Mouse (Mus musculus) C2C12 (cell line): ENCODE measurements around the gene Pirt. TPM values are rescaled to one million over a fixed set of nuclear protein-coding genes. Genes with fewer than 3 reads are reported as not detected.
A peak's percentile ranks its signal among the peaks of the same experiment; 100 is the strongest.

Experiments used
- H3K27me3 ChIP-seq: one replicate; pipeline ENCODE4 v1.6.1; 2011; ENCODE audit not compliant: control insufficient read depth, insufficient read depth, insufficient read length
- H3K36me3 ChIP-seq: one replicate; pipeline ENCODE4 v1.6.1; 2011; ENCODE audit not compliant: control insufficient read depth, insufficient read depth
- H3K4me3 ChIP-seq: one replicate; pipeline ENCODE4 v1.5.1; 2011; ENCODE audit warnings: mild to moderate bottlenecking, control low read depth; ENCODE audit not compliant: poor library complexity, insufficient read depth, severe bottlenecking
- H3K79me2 ChIP-seq: one replicate; pipeline ENCODE4 v1.6.1; 2011; ENCODE audit not compliant: control insufficient read depth, insufficient read depth
- H3K79me3 ChIP-seq: one replicate; pipeline ENCODE4 v1.6.1; 2011; ENCODE audit warnings: low read depth, control low read depth
- H3ac ChIP-seq: one replicate; pipeline ENCODE3; 2011; ENCODE audit warnings: low read depth; ENCODE audit not compliant: control insufficient read depth, insufficient read length
- CEBPB ChIP-seq: IDR thresholded peaks from one replicate; pipeline ENCODE4 v1.6.1; 2011; ENCODE audit warnings: low read depth, mild to moderate bottlenecking, control low read depth, moderate library complexity
- CTCF ChIP-seq: IDR thresholded peaks from one replicate; pipeline ENCODE4 v1.5.1; 2011; ENCODE audit not compliant: control insufficient read depth, insufficient read depth, insufficient read length
- FOSL1 ChIP-seq: IDR thresholded peaks from one replicate; pipeline ENCODE4 v1.8.0; 2011; ENCODE audit warnings: mild to moderate bottlenecking, low read length; ENCODE audit not compliant: poor library complexity, insufficient read depth, severe bottlenecking
- MAX ChIP-seq: IDR thresholded peaks from one replicate; pipeline ENCODE4 v1.6.1; 2011; ENCODE audit warnings: mild to moderate bottlenecking, control low read depth
- MYOD1 ChIP-seq: IDR thresholded peaks from one replicate; pipeline ENCODE4 v1.6.1; 2011; ENCODE audit warnings: low read depth; ENCODE audit not compliant: control insufficient read depth, insufficient read length
- MYOG ChIP-seq: IDR thresholded peaks from one replicate; pipeline ENCODE4 v1.6.1; 2011; ENCODE audit not compliant: control insufficient read depth, insufficient read length; ENCODE audit errors: extremely low read depth
- USF1 ChIP-seq: IDR thresholded peaks from one replicate; pipeline ENCODE4 v1.6.1; 2011; ENCODE audit warnings: low read depth, mild to moderate bottlenecking, control low read depth, moderate library complexity
- polyA plus RNA-seq: library from polyadenylated mRNA; unstranded; fragments of >200 nt; fragmentation: generic; extraction: Trizol; gene quantifications from one replicate; pipeline ENCODE4 v1.2.1, GENCODE M21; 2012; ENCODE audit warnings: missing spikeins

The Pirt gene
- polyA plus RNA-seq, 1 experiment = not detected

- Histone ChIP-seq H3K4me3 (no peak overlapping the region), H3K27me3 (peaks cover 11% of the 10 kb centered on the region), H3ac (no peak overlapping the region), H3K79me3 (no peaks in the 10 kb centered on the region), H3K79me2 (no peaks in the 10 kb centered on the region), H3K36me3 (no peaks in the 10 kb centered on the region)
- TF ChIP-seq MYOG (no peak), CTCF (no peak), USF1 (no peak), MAX (no peak), MYOD1 (no peak), FOSL1 (no peak), CEBPB (no peak)
Observed at GRCm38 (mm10) chr11:66898747-66899146, 13.0 kb upstream of the Pirt start.

DNA sequence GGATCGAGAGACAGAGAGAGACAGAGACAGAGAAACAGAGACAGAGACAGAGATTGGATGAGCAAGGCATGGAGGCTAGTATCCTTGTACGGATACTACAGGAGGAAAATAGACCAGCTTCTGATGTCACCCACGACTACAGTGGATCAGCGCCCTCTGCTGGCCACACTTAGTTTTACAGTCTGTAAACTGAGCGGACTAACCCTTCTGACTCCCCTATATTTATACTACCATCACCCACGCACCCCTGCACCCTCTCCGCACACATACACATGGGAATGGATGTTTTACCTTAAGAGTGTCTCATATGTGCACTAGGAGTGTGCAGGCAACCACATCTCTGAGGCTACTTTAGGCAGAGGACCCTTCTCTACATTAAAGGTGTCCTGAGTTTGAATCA is 12.4 kb upstream of the Pirt start:
- Histone ChIP-seq H3K4me3 (no peak overlapping the region), H3K36me3 (no peaks in the 10 kb centered on the region), H3K27me3 (peaks cover 11% of the 10 kb centered on the region), H3K79me2 (no peaks in the 10 kb centered on the region), H3K79me3 (no peaks in the 10 kb centered on the region), H3ac (no peak overlapping the region)
- peak; percentile 32 for TF ChIP-seq CTCF
- no peak for TF ChIP-seq MAX

DNA sequence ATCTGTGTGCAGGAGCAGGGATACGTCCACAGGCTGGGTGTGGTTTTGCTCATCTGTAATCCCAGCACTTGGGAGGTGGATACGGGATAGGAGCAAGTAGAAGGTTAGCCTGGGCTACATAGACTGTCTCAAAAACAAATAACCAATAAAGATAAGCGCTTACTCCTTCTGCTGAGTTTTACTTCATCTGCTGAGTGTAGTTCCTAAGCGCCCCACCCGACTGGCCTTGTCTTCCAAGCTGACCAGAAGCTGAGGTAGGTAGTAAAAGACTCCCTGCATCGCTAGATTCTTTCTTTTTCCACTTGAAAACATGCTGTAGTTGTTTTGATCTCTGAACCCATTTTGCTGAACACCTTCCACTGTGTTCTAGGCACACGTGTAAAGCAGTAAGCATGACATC is 9.0 kb upstream of the Pirt start:
- no peak overlapping the region for H3ac ChIP-seq
- H3K27me3 ChIP-seq = peaks cover 11% of the 10 kb centered on the region
- no peak overlapping the region for H3K4me3 ChIP-seq
- no peaks in the 10 kb centered on the region for H3K79me3 ChIP-seq
- no peak for TF ChIP-seq CEBPB
- no peak for TF ChIP-seq MYOD1
- no peak for TF ChIP-seq USF1
- no peak for TF ChIP-seq MYOG
- no peak for TF ChIP-seq CTCF
- no peak for TF ChIP-seq MAX
- TF ChIP-seq FOSL1 = no peak
- H3K36me3 ChIP-seq = no peaks in the 10 kb centered on the region
- H3K79me2 ChIP-seq = no peaks in the 10 kb centered on the region

- Histone ChIP-seq H3K79me3 (no peaks in the 10 kb centered on the region), H3K79me2 (no peaks in the 10 kb centered on the region), H3K4me3 (no peak overlapping the region), H3K27me3 (peaks cover 13% of the 10 kb centered on the region), H3ac (no peak overlapping the region), H3K36me3 (no peaks in the 10 kb centered on the region)
- TF ChIP-seq USF1 (no peak), MYOG (no peak), CTCF (peak; percentile 78), FOSL1 (no peak)
Observed at GRCm38 (mm10) chr11:66905617-66906384, 6.0 kb upstream of the Pirt start.

DNA sequence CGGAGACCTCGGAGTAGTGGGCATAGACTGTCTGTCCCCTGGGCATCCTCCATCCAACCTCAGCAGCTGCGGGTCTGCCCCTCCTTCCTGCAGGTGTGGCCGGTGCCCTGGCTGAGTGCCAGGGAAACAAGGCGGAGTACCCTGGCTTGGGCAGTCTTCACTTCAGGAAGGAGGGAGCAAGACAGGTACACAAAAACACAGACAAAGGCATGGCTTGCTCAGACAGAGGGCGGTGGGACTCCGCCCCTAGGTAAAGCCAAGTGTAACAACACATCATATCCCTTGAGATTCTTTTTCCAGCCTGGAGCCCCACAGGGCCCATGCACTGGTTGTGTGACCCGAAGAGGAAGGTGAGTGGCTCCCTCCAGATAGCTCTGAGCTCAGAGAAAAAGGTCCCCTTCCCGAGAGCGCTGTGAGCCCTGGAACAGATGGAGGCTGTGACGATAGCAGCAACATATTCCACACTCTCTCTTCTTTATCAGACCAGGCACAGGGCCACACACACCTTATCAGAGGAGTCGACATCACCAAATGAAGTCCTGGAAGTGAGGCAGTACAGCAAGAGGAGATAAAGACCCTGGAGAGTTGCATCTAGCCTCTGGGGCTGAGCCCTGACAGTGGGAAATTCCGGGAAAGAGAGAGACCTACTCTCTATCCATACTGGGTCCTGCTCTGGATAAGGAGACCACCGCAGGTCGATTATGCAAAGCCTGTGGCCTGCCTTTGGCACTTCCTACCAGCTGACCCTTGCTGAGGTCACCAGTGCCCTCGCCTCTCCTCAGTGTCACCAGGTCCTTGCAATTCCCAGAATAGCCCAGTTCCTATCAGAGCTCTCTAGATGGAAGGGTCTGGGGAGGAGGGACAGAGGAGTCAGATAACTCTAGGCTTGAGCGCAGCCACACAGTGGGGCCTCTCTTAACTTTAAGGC is 1.0 kb downstream of the Pirt start:
- Histone ChIP-seq H3K4me3 (no peak overlapping the region), H3ac (no peak overlapping the region), H3K27me3 (peaks cover 3% of the 10 kb centered on the region), H3K79me2 (no peaks in the 10 kb centered on the region), H3K36me3 (no peaks in the 10 kb centered on the region), H3K79me3 (no peaks in the 10 kb centered on the region)
- TF ChIP-seq CEBPB (no peak), MYOG (no peak), CTCF (no peak), FOSL1 (no peak), MYOD1 (no peak), USF1 (no peak), MAX (no peak)

- Histone ChIP-seq H3K36me3 (no peaks in the 10 kb centered on the region), H3K79me2 (no peaks in the 10 kb centered on the region), H3K79me3 (no peaks in the 10 kb centered on the region), H3K4me3 (no peak overlapping the region), H3ac (no peak overlapping the region), H3K27me3 (no peaks in the 10 kb centered on the region)
- TF ChIP-seq FOSL1 = no peak
- TF ChIP-seq CTCF = peak; percentile 15
- TF ChIP-seq MYOG = no peak
- TF ChIP-seq CEBPB = no peak
Observed at GRCm38 (mm10) chr11:66914249-66914648, 2.5 kb downstream of the Pirt start.
